Mouse (Mus musculus) cerebellum, adult 11-12 months (tissue): Measurements from ENCODE around the gene Ror1.

Experiments
- DNase-seq: peaks from one replicate; pipeline ENCODE4 v3.0.0; 2022

Ror1 gene

GRCm38 (mm10) chr4:100095685-100096595, at the start of gene Ror1:
Ror1 (plus strand) TSS chr4:100095791.
- DNase-seq: peak; percentile 90

GRCm38 (mm10) chr4:100047066-100047465, 48.5 kb upstream of the Ror1 start:
- DNase-seq: no peak

- no peak for DNase-seq
Observed at GRCm38 (mm10) chr4:100048351-100048950, 47.1 kb upstream of the Ror1 start.

- DNase-seq: no peak
Observed at GRCm38 (mm10) chr4:100051767-100052166, 43.8 kb upstream of the Ror1 start.

- no peak for DNase-seq
Observed at GRCm38 (mm10) chr4:100052258-100052657, 43.3 kb upstream of the Ror1 start.

GRCm38 (mm10) chr4:100056046-100056445, 39.5 kb upstream of the Ror1 start:
- DNase-seq: no peak

- no peak for DNase-seq
Observed at GRCm38 (mm10) chr4:100056446-100056845, 39.1 kb upstream of the Ror1 start.

GRCm38 (mm10) chr4:100057381-100057780, 38.2 kb upstream of the Ror1 start:
- no peak for DNase-seq

- DNase-seq: no peak
Observed at GRCm38 (mm10) chr4:100058631-100059030, 37.0 kb upstream of the Ror1 start.

GRCm38 (mm10) chr4:100059811-100060210, 35.8 kb upstream of the Ror1 start:
- no peak for DNase-seq

- DNase-seq: no peak
Observed at GRCm38 (mm10) chr4:100061396-100062066, 34.1 kb upstream of the Ror1 start.

- DNase-seq: no peak
Observed at GRCm38 (mm10) chr4:100065686-100066085, 29.9 kb upstream of the Ror1 start.

GRCm38 (mm10) chr4:100070101-100070500, 25.5 kb upstream of the Ror1 start:
- DNase-seq: no peak

GRCm38 (mm10) chr4:100096596-100097181, 1.1 kb downstream of the Ror1 start:
- DNase-seq: peak; percentile 45

- peak; percentile 38 for DNase-seq
Observed at GRCm38 (mm10) chr4:100097364-100097979, 1.9 kb downstream of the Ror1 start.

GRCm38 (mm10) chr4:100101066-100101820, 5.7 kb downstream of the Ror1 start:
- DNase-seq: no peak

GRCm38 (mm10) chr4:100101844-100102243, 6.3 kb downstream of the Ror1 start:
- DNase-seq: no peak

- no peak for DNase-seq
Observed at GRCm38 (mm10) chr4:100104241-100104640, 8.7 kb downstream of the Ror1 start.

GRCm38 (mm10) chr4:100107593-100107992, 12.0 kb downstream of the Ror1 start:
- DNase-seq: no peak

GRCm38 (mm10) chr4:100108551-100108950, 13.0 kb downstream of the Ror1 start:
- DNase-seq: no peak

- peak; percentile 26 for DNase-seq
Observed at GRCm38 (mm10) chr4:100114148-100114547, 18.6 kb downstream of the Ror1 start.

- DNase-seq: no peak
Observed at GRCm38 (mm10) chr4:100116366-100116765, 20.8 kb downstream of the Ror1 start.
